Mouse (Mus musculus): Measurements from ENCODE around the gene Rpl28. TPM values are rescaled to one million over a fixed set of nuclear protein-coding genes. Genes with fewer than 3 reads are reported as not detected.
"Not testable (repeated sequence)": the region's sequence is repeated elsewhere in the genome, so short reads cannot be mapped to it uniquely, and the experiment has no call there.

Rpl28 gene
- total and polyA plus RNA-seq, 3 experiments = 269 to 2,603 (median 526) TPM

- Histone ChIP-seq H3K27me3 (replicated peaks) (no peaks in the 10 kb centered on the region), H3K4me3 (replicated peaks in 1 of 3; ENCODE audit: low read depth in 2 of 3, low read length in 2 of 3, poor library complexity in 1 of 3) (peak overlapping the region; percentile 67 to 99 (median 75)), H3K4me1 (ENCODE audit: control insufficient read depth in 1 of 2, insufficient read depth in 2 of 2) (peaks cover 7 to 27% of the 10 kb centered on the region in 2 experiments; a peak in 3 of 4 replicates), H3K9me3 (replicated peaks; ENCODE audit: low read length) (no peaks in the 10 kb centered on the region), H3K79me2 (replicated peaks; ENCODE audit: control insufficient read depth, extremely low read depth, insufficient read depth, poor library complexity, severe bottlenecking) (peaks cover 38% of the 10 kb centered on the region), H3K9ac (ENCODE audit: insufficient read depth, low read depth) (peak overlapping the region; percentile 96), H3K27ac (ENCODE audit: insufficient read depth, low read depth) (peak overlapping the region; percentile 2; the same call in 1 of the 2 replicates), H3K4me2 (ENCODE audit: insufficient read depth, low read depth, poor library complexity, severe bottlenecking) (peak overlapping the region; percentile 98), H3K36me3 (replicated peaks in 1 of 2; ENCODE audit: control insufficient read depth in 1 of 2, insufficient read depth in 1 of 2, low read length in 1 of 2) (peaks cover 26 to 40% of the 10 kb centered on the region in 2 experiments)
- in situ Hi-C loops (cut with MboI; ENCODE audit: low pct_ligation_motif_present, low pct_unique_long_range_greater_than_20kb, low sequenced_read_pairs) (no loop called here), dilution Hi-C loops (cut with MboI; ENCODE audit: extremely low pct_ligation_motif_present, extremely low pct_unique_long_range_greater_than_20kb, low sequenced_read_pairs) (no loop called here)
- TF ChIP-seq GABPA (IDR thresholded peaks at IDR 0.05; ENCODE audit: insufficient replicate concordance, low read depth, low read length) = no peak
- TF ChIP-seq MYC (IDR thresholded peaks at IDR 0.05; ENCODE audit: low read depth, low read length) = peak; percentile 56; the same call in 1 of the 2 replicates
- no peak for TF ChIP-seq ZKSCAN1 (IDR thresholded peaks at IDR 0.05; ENCODE audit: borderline replicate concordance, low read depth, low read length)
- TF ChIP-seq TBP (conservative IDR thresholded peaks at IDR 0.05; ENCODE audit: low read depth, low read length) = 0 out of 2 replicates have a peak, but pooled peaks have one; percentile 37
- peak; percentile 68; the same call in 1 of the 2 replicates for TF ChIP-seq SIN3A (IDR thresholded peaks at IDR 0.05; ENCODE audit: low read length)
- TF ChIP-seq RCOR1 (conservative IDR thresholded peaks at IDR 0.05; ENCODE audit: low read depth, low read length) = 0 out of 2 replicates have a peak, but pooled peaks have one; percentile 11
- TF ChIP-seq ZMIZ1 (IDR thresholded peaks at IDR 0.05; ENCODE audit: low read depth, low read length) = peak; percentile 76
- peak; percentile 75 for TF ChIP-seq MXI1 (IDR thresholded peaks at IDR 0.05; ENCODE audit: low read depth, low read length)
- no peak for TF ChIP-seq IRF4 (IDR thresholded peaks at IDR 0.05; ENCODE audit: low read depth, low read length)
- peak; percentile 95 for TF ChIP-seq CHD1 (IDR thresholded peaks at IDR 0.05; ENCODE audit: low read depth, low read length)
- TF ChIP-seq MAX (IDR thresholded peaks at IDR 0.05; ENCODE audit: low read length) = peak; percentile 54
- TF ChIP-seq NELFE (IDR thresholded peaks at IDR 0.05; ENCODE audit: low read depth, low read length) = peak; percentile 9; the same call in 1 of the 2 replicates
- no peak for TF ChIP-seq UBTF (IDR thresholded peaks at IDR 0.05; ENCODE audit: low read depth, low read length)
- 0 out of 2 replicates have a peak, but pooled peaks have one; percentile 15 for TF ChIP-seq BHLHE40 (IDR thresholded peaks at IDR 0.05; ENCODE audit: low read depth, low read length)
- no peak for DNase-seq (ENCODE audit: extremely low read depth)
Observed at GRCm38 (mm10) chr7:4813105-4813791, 20.6 kb downstream of the Rpl28 start.

GRCm38 (mm10) chr7:4816559-4816958 is 23.9 kb downstream of the Rpl28 start:
- Histone ChIP-seq H3K79me2 (replicated peaks; ENCODE audit: control insufficient read depth, extremely low read depth, insufficient read depth, poor library complexity, severe bottlenecking) (peaks cover 11% of the 10 kb centered on the region), H3K4me3 (replicated peaks in 1 of 3; ENCODE audit: low read depth in 2 of 3, low read length in 2 of 3, poor library complexity in 1 of 3) (no peak overlapping the region), H3K27ac (ENCODE audit: insufficient read depth, low read depth) (no peak overlapping the region), H3K4me2 (ENCODE audit: insufficient read depth, low read depth, poor library complexity, severe bottlenecking) (no peak overlapping the region), H3K9me3 (replicated peaks; ENCODE audit: low read length) (no peaks in the 10 kb centered on the region), H3K9ac (ENCODE audit: insufficient read depth, low read depth) (no peak overlapping the region), H3K36me3 (replicated peaks in 1 of 2; ENCODE audit: control insufficient read depth in 1 of 2, insufficient read depth in 1 of 2, low read length in 1 of 2) (peaks cover 0 to 13% of the 10 kb centered on the region in 2 experiments), H3K4me1 (ENCODE audit: control insufficient read depth in 1 of 2, insufficient read depth in 2 of 2) (peaks cover 3 to 10% of the 10 kb centered on the region in 2 experiments; a peak in 3 of 4 replicates), H3K27me3 (replicated peaks) (no peaks in the 10 kb centered on the region)
- dilution Hi-C loops (cut with MboI; ENCODE audit: extremely low pct_ligation_motif_present, extremely low pct_unique_long_range_greater_than_20kb, low sequenced_read_pairs) = no loop called here
- in situ Hi-C loops (cut with MboI; ENCODE audit: low pct_ligation_motif_present, low pct_unique_long_range_greater_than_20kb, low sequenced_read_pairs) = no loop called here
- DNase-seq (ENCODE audit: extremely low read depth) = no peak
- TF ChIP-seq EP300 (IDR thresholded peaks at IDR 0.05; ENCODE audit: low read length) (no peak), RAD21 (IDR thresholded peaks at IDR 0.05; ENCODE audit: low read depth, low read length) (no peak), JUN (IDR thresholded peaks at IDR 0.05; ENCODE audit: insufficient read depth, low read depth, low read length) (no peak), CHD2 (IDR thresholded peaks at IDR 0.05; ENCODE audit: low read length) (no peak), ZC3H11A (IDR thresholded peaks at IDR 0.05; ENCODE audit: low read depth, low read length) (no peak), GABPA (IDR thresholded peaks at IDR 0.05; ENCODE audit: insufficient replicate concordance, low read depth, low read length) (no peak), ZNF384 (IDR thresholded peaks at IDR 0.05; ENCODE audit: low read depth, low read length) (no peak), CHD1 (IDR thresholded peaks at IDR 0.05; ENCODE audit: low read depth, low read length) (no peak), ELF1 (IDR thresholded peaks at IDR 0.05; ENCODE audit: low read depth, low read length) (no peak), IRF4 (IDR thresholded peaks at IDR 0.05; ENCODE audit: low read depth, low read length) (no peak)

GRCm38 (mm10) chr7:4820925-4821324 is 28.3 kb downstream of the Rpl28 start:
- H3K79me2 ChIP-seq (replicated peaks; ENCODE audit: control insufficient read depth, extremely low read depth, insufficient read depth, poor library complexity, severe bottlenecking); H3K27ac ChIP-seq (ENCODE audit: insufficient read depth, low read depth); H3K36me3 ChIP-seq (replicated peaks in 1 of 2; ENCODE audit: control insufficient read depth in 1 of 2, insufficient read depth in 1 of 2, low read length in 1 of 2); H3K9ac ChIP-seq (ENCODE audit: insufficient read depth, low read depth); dilution Hi-C loops (cut with MboI; ENCODE audit: extremely low pct_ligation_motif_present, extremely low pct_unique_long_range_greater_than_20kb, low sequenced_read_pairs); DNase-seq (ENCODE audit: extremely low read depth); H3K9me3 ChIP-seq (replicated peaks; ENCODE audit: low read length); H3K27me3 ChIP-seq (replicated peaks); in situ Hi-C loops (cut with MboI; ENCODE audit: low pct_ligation_motif_present, low pct_unique_long_range_greater_than_20kb, low sequenced_read_pairs); H3K4me3 ChIP-seq (replicated peaks in 1 of 3; ENCODE audit: low read depth in 2 of 3, low read length in 2 of 3, poor library complexity in 1 of 3); H3K4me1 ChIP-seq (ENCODE audit: control insufficient read depth in 1 of 2, insufficient read depth in 2 of 2); H3K4me2 ChIP-seq (ENCODE audit: insufficient read depth, low read depth, poor library complexity, severe bottlenecking): not testable (repeated sequence)

Data from CH12.LX (cell line).